Mouse (Mus musculus) CH12F3 (cell line): ENCODE data around the gene Vmn1r112.
"Not testable (repeated sequence)": the region's sequence is repeated elsewhere in the genome, so short reads cannot be mapped to it uniquely, and the experiment has no call there.

Experiments used
- in situ Hi-C: fragments of 300-500 bp; cut with MboI; formaldehyde crosslinking; loops from 2 replicates; pipeline ENCODE4 v1.14.3; 2020; ENCODE audit warnings: low sequenced_read_pairs

Vmn1r112 gene

GRCm38 (mm10) chr7:20770885-20771284, at the start of gene Vmn1r112:
TSS of gene Vmn1r112 (plus strand) at chr7:20771185.
- in situ Hi-C loops: not testable (repeated sequence)

DNA sequence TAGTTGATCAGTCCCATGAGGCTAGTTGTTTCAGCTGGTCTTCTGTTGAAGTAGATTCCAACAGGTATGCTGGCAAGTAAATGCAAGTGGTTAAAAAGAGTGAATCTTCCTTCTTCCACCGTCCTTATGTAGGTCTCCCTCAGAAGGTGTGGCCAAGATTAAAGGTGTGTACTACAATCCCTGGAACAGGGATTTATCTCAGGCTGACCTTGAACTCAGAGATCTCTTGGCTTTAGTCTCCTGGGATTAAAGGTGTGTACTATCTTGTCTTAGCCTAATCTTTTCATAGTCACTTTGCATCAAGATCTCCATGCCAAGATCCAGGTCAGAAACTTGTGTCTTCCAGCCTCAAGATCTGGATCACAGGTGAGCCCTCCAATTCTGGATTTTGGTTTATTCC, 40.5 kb upstream of the Vmn1r112 start, which contains the start of gene Gm10668:
Gene Gm10668 (minus strand): TSS at position 101 of the 400 bp plus-strand sequence.
- in situ Hi-C loops: not testable (repeated sequence)

GRCm38 (mm10) chr7:20786985-20787384, 16.0 kb downstream of the Vmn1r112 start, which contains the start of gene Vmn1r113:
TSS of gene Vmn1r113 (plus strand) at chr7:20787285.
- in situ Hi-C loops: not testable (repeated sequence)

GRCm38 (mm10) chr7:20812086-20812485, 41.1 kb downstream of the Vmn1r112 start, which contains the start of gene Vmn1r114:
TSS of gene Vmn1r114 (minus strand) at chr7:20812186.
- in situ Hi-C loops: not testable (repeated sequence)
